Mouse (Mus musculus) kidney, adult 2 months (tissue): ENCODE results near the gene Htatip2. TPM values are rescaled to one million over a fixed set of nuclear protein-coding genes. Genes with fewer than 3 reads are reported as not detected.
A peak's percentile ranks its signal among the peaks of the same experiment; 100 is the strongest.

ENCODE experiments used
- DNase-seq: peaks from one replicate; pipeline ENCODE4 v3.0.0; 2021
- H3K27ac ChIP-seq: fragments of 200-500 bp; 2 replicates; pipeline ENCODE4 v1.5.1; 2012; ENCODE audit warnings: low read depth, low read length, control low read depth, inconsistent platforms; ENCODE audit not compliant: insufficient read depth
- H3K27me3 ChIP-seq: fragments of 200-500 bp; replicated peaks from 2 replicates; pipeline ENCODE4 v1.6.1; 2012; ENCODE audit warnings: mild to moderate bottlenecking, moderate library complexity, low read length, inconsistent platforms; ENCODE audit not compliant: control insufficient read depth, insufficient read depth
- H3K36me3 ChIP-seq: fragments of 200-500 bp; 2 replicates; pipeline ENCODE4 v1.6.1; 2012; ENCODE audit warnings: mild to moderate bottlenecking, moderate library complexity, low read length, inconsistent platforms; ENCODE audit not compliant: control insufficient read depth, insufficient read depth
- H3K4me1 ChIP-seq: fragments of 200-500 bp; 2 replicates; pipeline ENCODE4 v1.6.1; 2011; ENCODE audit warnings: low read length; ENCODE audit not compliant: control insufficient read depth, insufficient read depth
- H3K4me3 ChIP-seq: fragments of 200-500 bp; 2 replicates; pipeline ENCODE4 v1.5.1; 2011; ENCODE audit warnings: mild to moderate bottlenecking, low read depth, low read length, control low read depth; ENCODE audit not compliant: insufficient read depth
- CTCF ChIP-seq: fragments of 200-500 bp; conservative IDR thresholded peaks from 2 replicates; pipeline ENCODE4 v1.5.1; 2011; ENCODE audit warnings: low read depth, mild to moderate bottlenecking, control low read depth, low read length, moderate library complexity, mixed read lengths; ENCODE audit not compliant: insufficient read depth, insufficient read length
- POLR2A ChIP-seq: fragments of 200-500 bp; IDR thresholded peaks from one replicate; pipeline ENCODE4 v1.6.1; 2011; ENCODE audit warnings: low read depth, low read length, control low read depth
- WGBS: fragments of 180-500 bp; shearing (Covaris S2); methylation state at CpG from one replicate; pipeline ENCODE4 v1.1.7; 2018; 5-methylcytosine and 5-hydroxymethylcytosine counted together
- polyA plus RNA-seq: library from polyadenylated mRNA; depleted of rRNA; stranded (reverse); fragments of >200 nt; gene quantifications from 2 replicates; pipeline ENCODE4 v1.2.3, GENCODE M21; 2012

Htatip2 gene
- polyA plus RNA-seq, 1 experiment = 16.2 TPM

GRCm38 (mm10) chr7:49807093-49807682, 48.3 kb downstream of the Htatip2 start:
- TF ChIP-seq POLR2A = no peak
- no peak for TF ChIP-seq CTCF
- H3K4me1 ChIP-seq = no peaks in the 10 kb centered on the region
- WGBS = 83% methylated on average over 9 of the region's 9 CpGs

GRCm38 (mm10) chr7:49807846-49808622, 49.1 kb downstream of the Htatip2 start:
- 86% methylated on average over 17 of the region's 17 CpGs for WGBS
- TF ChIP-seq CTCF (no peak), POLR2A (no peak)
- Histone ChIP-seq H3K4me3 (no peak overlapping the region), H3K4me1 (no peaks in the 10 kb centered on the region), H3K27me3 (no peaks in the 10 kb centered on the region), H3K36me3 (no peaks in the 10 kb centered on the region), H3K27ac (no peak overlapping the region)
- DNase-seq = no peak

More at GRCm38 (mm10) chr7:49807093-49807682, 48.3 kb downstream of the Htatip2 start:
- Histone ChIP-seq H3K36me3 (peaks cover 2% of the 10 kb centered on the region; the same call in 1 of the 2 replicates), H3K4me3 (no peak overlapping the region), H3K27ac (no peak overlapping the region), H3K27me3 (no peaks in the 10 kb centered on the region)
- no peak for DNase-seq

DNA sequence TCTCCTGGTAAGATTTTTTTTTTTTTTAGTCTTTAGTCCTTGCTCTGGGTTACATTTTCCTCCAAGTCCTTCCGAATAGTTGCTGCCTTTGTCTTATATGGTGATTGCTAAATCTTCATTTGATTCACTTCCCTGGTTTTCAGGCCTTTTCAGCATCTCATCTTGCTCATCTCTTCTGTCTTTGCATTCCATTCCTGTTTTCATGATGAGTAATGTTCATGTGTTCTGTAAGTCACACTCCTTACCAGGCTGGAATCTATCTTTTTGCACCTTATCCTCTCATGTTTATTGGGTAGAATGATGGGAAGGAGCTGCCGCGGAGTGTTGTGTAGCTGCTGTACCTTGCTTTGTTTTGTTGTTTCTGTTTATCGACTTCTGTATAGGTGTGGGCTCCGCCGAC, 50.2 kb downstream of the Htatip2 start:
- WGBS = 89% methylated on average over 6 of the region's 6 CpGs
- Histone ChIP-seq H3K27ac (no peak overlapping the region), H3K4me1 (no peaks in the 10 kb centered on the region), H3K27me3 (no peaks in the 10 kb centered on the region), H3K4me3 (no peak overlapping the region), H3K36me3 (no peaks in the 10 kb centered on the region)
- TF ChIP-seq POLR2A = no peak
- TF ChIP-seq CTCF = no peak
- no peak for DNase-seq

- Histone ChIP-seq H3K27ac (no peak overlapping the region), H3K4me1 (no peaks in the 10 kb centered on the region)
These were observed 50.6 kb downstream of the Htatip2 start for GRCm38 (mm10) chr7:49809562-49809961.

GRCm38 (mm10) chr7:49811346-49811745, 52.4 kb downstream of the Htatip2 start:
- Histone ChIP-seq H3K4me3 (no peak overlapping the region), H3K27me3 (no peaks in the 10 kb centered on the region), H3K27ac (no peak overlapping the region), H3K36me3 (no peaks in the 10 kb centered on the region), H3K4me1 (no peaks in the 10 kb centered on the region)
- TF ChIP-seq POLR2A (no peak), CTCF (no peak)
- peak; percentile 19 for DNase-seq
- 33% methylated on average over 4 of the region's 4 CpGs for WGBS

More at GRCm38 (mm10) chr7:49809562-49809961, 50.6 kb downstream of the Htatip2 start:
- 75% methylated on average over 3 of the region's 3 CpGs for WGBS
- no peak for TF ChIP-seq POLR2A
- TF ChIP-seq CTCF = no peak
- DNase-seq = no peak
- no peak overlapping the region for H3K4me3 ChIP-seq
- no peaks in the 10 kb centered on the region for H3K36me3 ChIP-seq
- no peaks in the 10 kb centered on the region for H3K27me3 ChIP-seq

- Histone ChIP-seq H3K4me1 (no peaks in the 10 kb centered on the region), H3K36me3 (no peaks in the 10 kb centered on the region; the same call in 1 of the 2 replicates), H3K27me3 (no peaks in the 10 kb centered on the region), H3K4me3 (no peak overlapping the region), H3K27ac (no peak overlapping the region)
- WGBS = 68% methylated on average over 4 of the region's 4 CpGs
- TF ChIP-seq CTCF = no peak
- no peak for TF ChIP-seq POLR2A
- DNase-seq = no peak
These were observed 60.5 kb downstream of the Htatip2 start for GRCm38 (mm10) chr7:49819393-49819792.

DNA sequence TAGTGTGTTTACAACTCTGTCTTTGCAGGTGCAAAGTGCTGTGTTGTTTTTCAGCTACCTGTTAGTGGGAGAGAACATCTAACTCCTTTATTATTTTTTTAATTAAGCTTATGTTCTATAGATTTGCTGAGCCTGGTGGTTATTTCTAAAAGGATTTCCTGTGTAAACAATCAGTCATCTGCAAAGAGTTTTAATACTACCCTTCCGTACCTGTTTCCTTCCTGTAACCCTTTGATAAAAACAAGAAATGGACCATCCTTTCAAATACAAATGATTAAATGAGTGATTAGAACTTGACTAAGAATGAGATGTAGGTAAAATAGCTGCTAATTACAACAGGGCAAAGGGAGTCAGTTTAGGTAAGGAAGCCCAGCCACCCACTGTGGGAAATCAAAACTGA, 62.5 kb downstream of the Htatip2 start:
- no peaks in the 10 kb centered on the region for H3K4me1 ChIP-seq
- no peak for TF ChIP-seq CTCF
- no peak for TF ChIP-seq POLR2A
- no peak overlapping the region for H3K27ac ChIP-seq
- no peaks in the 10 kb centered on the region for H3K27me3 ChIP-seq
- H3K4me3 ChIP-seq = no peak overlapping the region
- no peaks in the 10 kb centered on the region; the same call in 1 of the 2 replicates for H3K36me3 ChIP-seq
- DNase-seq = no peak
- 82% methylated on average over 1 of the region's 1 CpGs for WGBS
